Comparison of ENCODE assay signal across 8 mouse cellular contexts in genomic region chr4:136177612-136178474, GRCm38 (mm10). TPM values are rescaled to one million over a fixed set of nuclear protein-coding genes. Genes with fewer than 3 reads are reported as not detected.
DNase-seq lines count a peak whose midpoint lies in the region; ATAC-seq and TF ChIP-seq lines count a peak whose summit lies in the region.

No protein-coding gene starts in this region.

- H3K4me3 ChIP-seq in MEL (ENCODE audit: control insufficient read depth in 1 of 2, insufficient read depth in 1 of 2, low read depth in 2 of 2, low read length in 2 of 2) = peak overlapping the region in 1 of 2 experiments; percentile 11; a peak in 1 of 4 replicates
- H3K4me3 ChIP-seq in forebrain, embryonic 10.5 days = peak overlapping the region; percentile 18
- no peak overlapping the region for H3K4me3 ChIP-seq in hindbrain, embryonic 12.5 days
- peak overlapping the region; percentile 49 to 68 for H3K4me3 ChIP-seq in liver, embryonic 14.5 days (ENCODE audit: insufficient read depth in 1 of 2, low read depth in 2 of 2, low read length in 2 of 2)

- no peaks in the 10 kb centered on the region for H3K9me3 ChIP-seq in MEL (replicated peaks; ENCODE audit: insufficient read depth, low read length)
- H3K9me3 ChIP-seq in forebrain, embryonic 10.5 days = no peaks in the 10 kb centered on the region
- H3K9me3 ChIP-seq in hindbrain, embryonic 12.5 days (replicated peaks) = no peaks in the 10 kb centered on the region
- no peaks in the 10 kb centered on the region for H3K9me3 ChIP-seq in liver, embryonic 14.5 days (ENCODE audit: control insufficient read depth, low read length)

- TF ChIP-seq EP300 in MEL (IDR thresholded peaks at IDR 0.05; ENCODE audit: low read depth in 1 of 2, low read length in 2 of 2) = peak; percentile 84 to 93
- TF ChIP-seq EP300 in liver, embryonic 14.5 days (IDR thresholded peaks at IDR 0.05; ENCODE audit: low read depth) = peak; percentile 93

- TF ChIP-seq RAD21 in MEL (IDR thresholded peaks at IDR 0.05; ENCODE audit: low read depth, low read length) = no peak

- TF ChIP-seq CTCF in MEL (IDR thresholded peaks at IDR 0.05 in 2 of 3, conservative IDR thresholded peaks at IDR 0.05 in 1 of 3; ENCODE audit: control insufficient read depth in 1 of 3, insufficient read depth in 1 of 3, low read depth in 2 of 3, low read length in 3 of 3, poor library complexity in 1 of 3, severe bottlenecking in 1 of 3) = no peak
- no peak for TF ChIP-seq CTCF in liver, embryonic 14.5 days (IDR thresholded peaks at IDR 0.05; ENCODE audit: low read depth)

- WGBS in forebrain, embryonic 10.5 days = 77% methylated on average over 11 of the region's 11 CpGs
- WGBS in hindbrain, embryonic 12.5 days = 50% methylated on average over 11 of the region's 11 CpGs
- WGBS in liver, embryonic 14.5 days (ENCODE audit: insufficient replicate concordance) = 10% methylated on average over 11 of the region's 11 CpGs

- H3K79me2 ChIP-seq in MEL (ENCODE audit: control insufficient read depth, insufficient read depth, low read length, poor library complexity) = peaks cover 35% of the 10 kb centered on the region

- peaks cover 18 to 63% of the 10 kb centered on the region in 2 experiments for H3K4me1 ChIP-seq in MEL (ENCODE audit: control insufficient read depth in 1 of 2, insufficient read depth in 2 of 2, low read length in 2 of 2)
- H3K4me1 ChIP-seq in forebrain, embryonic 10.5 days = peaks cover 81% of the 10 kb centered on the region
- peaks cover 61% of the 10 kb centered on the region for H3K4me1 ChIP-seq in hindbrain, embryonic 12.5 days
- H3K4me1 ChIP-seq in liver, embryonic 14.5 days (replicated peaks; ENCODE audit: control insufficient read depth in 2 of 2, insufficient read depth in 2 of 2, low read length in 1 of 2) = peaks cover 62 to 68% of the 10 kb centered on the region in 2 experiments

- TF ChIP-seq POLR2A in MEL (IDR thresholded peaks at IDR 0.05; ENCODE audit: control insufficient read depth in 1 of 2, insufficient read depth in 1 of 2, low read depth in 1 of 2, low read length in 2 of 2, poor library complexity in 1 of 2) = peak in 1 of 2 experiments; percentile 28; a peak in 1 of 4 replicates

- peaks cover 0 to 54% of the 10 kb centered on the region in 2 experiments; a peak in 2 of 4 replicates for H3K36me3 ChIP-seq in MEL (ENCODE audit: control insufficient read depth in 1 of 2, insufficient read depth in 2 of 2, low read length in 2 of 2)
- H3K36me3 ChIP-seq in forebrain, embryonic 10.5 days (replicated peaks) = peaks cover 58% of the 10 kb centered on the region
- H3K36me3 ChIP-seq in hindbrain, embryonic 12.5 days = no peaks in the 10 kb centered on the region
- peaks cover 74% of the 10 kb centered on the region for H3K36me3 ChIP-seq in liver, embryonic 14.5 days (replicated peaks; ENCODE audit: control insufficient read depth, insufficient read depth, low read depth)

- ATAC-seq in hindbrain, embryonic 12.5 days (ENCODE audit: low FRiP score) = peak; percentile 46
- ATAC-seq in liver, embryonic 14.5 days (ENCODE audit: insufficient read depth) = peak; percentile 83

- peak; percentile 81 for DNase-seq in 3134 (ENCODE audit: extremely low read depth, insufficient read length, low spot score)
- DNase-seq in MEL (ENCODE audit: low read depth, low spot score) = peak; percentile 90
- DNase-seq in forebrain, embryonic 10.5 days (ENCODE audit: extremely low spot score, low spot score) = no peak
- DNase-seq in liver, embryonic 14.5 days (ENCODE audit: low read depth in 3 of 3, low spot score in 3 of 3) = peak; percentile 88 to 96 (median 91)
- DNase-seq in skeletal muscle tissue, adult 2 months (ENCODE audit: low read depth, low spot score) = peak; percentile 60
- DNase-seq in cerebellum, adult 9-10 months = no peak
- DNase-seq in frontal cortex, adult 2 months (ENCODE audit: extremely low spot score in 1 of 2, low spot score in 1 of 2) = no peak

- H3K9ac ChIP-seq in MEL (ENCODE audit: control insufficient read depth, low read depth, low read length, poor library complexity, severe bottlenecking) = peak overlapping the region; percentile 71
- no peak overlapping the region for H3K9ac ChIP-seq in hindbrain, embryonic 12.5 days
- peak overlapping the region; percentile 99 for H3K9ac ChIP-seq in liver, embryonic 14.5 days (replicated peaks)

- peak overlapping the region; percentile 94 for H3K27ac ChIP-seq in MEL (ENCODE audit: control insufficient read depth, low read depth, low read length)
- peak overlapping the region; percentile 78 for H3K27ac ChIP-seq in forebrain, embryonic 10.5 days
- H3K27ac ChIP-seq in hindbrain, embryonic 12.5 days = peak overlapping the region; percentile 77
- H3K27ac ChIP-seq in liver, embryonic 14.5 days = peak overlapping the region; percentile 96

- 0 out of 2 replicates have a peak overlapping the region, but pooled peaks have one; percentile 17 for H3K4me2 ChIP-seq in hindbrain, embryonic 12.5 days (replicated peaks)
- peak overlapping the region; percentile 97 for H3K4me2 ChIP-seq in liver, embryonic 14.5 days (ENCODE audit: low read depth)

- no peaks in the 10 kb centered on the region for H3K27me3 ChIP-seq in MEL (ENCODE audit: control insufficient read depth in 1 of 2, insufficient read depth in 2 of 2, low read length in 2 of 2)
- H3K27me3 ChIP-seq in forebrain, embryonic 10.5 days (ENCODE audit: poor library complexity, severe bottlenecking) = peaks cover 11% of the 10 kb centered on the region
- H3K27me3 ChIP-seq in hindbrain, embryonic 12.5 days = no peaks in the 10 kb centered on the region; the same call in 1 of the 2 replicates
- no peaks in the 10 kb centered on the region for H3K27me3 ChIP-seq in liver, embryonic 14.5 days (ENCODE audit: control insufficient read depth, insufficient read depth, low read length)

TF ChIP-seq in MEL, 35 proteins besides CTCF, POLR2A, EP300 and RAD21 (continues in another document):
- TF ChIP-seq GATA1 (IDR thresholded peaks at IDR 0.05; ENCODE audit: low read depth, low read length) = peak; percentile 88
- 0 out of 2 replicates have a peak, but pooled peaks have one; percentile 32 for TF ChIP-seq ZKSCAN1 (IDR thresholded peaks at IDR 0.05; ENCODE audit: low read depth, low read length)
- TF ChIP-seq ZNF384 (IDR thresholded peaks at IDR 0.05; ENCODE audit: low read depth, low read length) = peak; percentile 53; the same call in 1 of the 2 replicates
- TF ChIP-seq POLR2AphosphoS2 (IDR thresholded peaks at IDR 0.05; ENCODE audit: low read length) = no peak
- 0 out of 2 replicates have a peak, but pooled peaks have one; percentile 41 for TF ChIP-seq E2F4 (IDR thresholded peaks at IDR 0.05; ENCODE audit: borderline replicate concordance, low read depth, low read length)
- TF ChIP-seq MXI1 (IDR thresholded peaks at IDR 0.05; ENCODE audit: low read depth, low read length) = no peak
- peak; percentile 23; the same call in 1 of the 2 replicates for TF ChIP-seq HCFC1 (IDR thresholded peaks at IDR 0.05; ENCODE audit: low read depth, low read length)
- TF ChIP-seq TCF12 (IDR thresholded peaks at IDR 0.05; ENCODE audit: low read depth, low read length) = peak; percentile 93
- peak; percentile 41 for TF ChIP-seq NELFE (IDR thresholded peaks at IDR 0.05; ENCODE audit: low read depth, low read length)
- TF ChIP-seq ZMIZ1 (IDR thresholded peaks at IDR 0.05; ENCODE audit: low read depth, low read length) = peak; percentile 51; the same call in 1 of the 2 replicates
- TF ChIP-seq RCOR1 (IDR thresholded peaks at IDR 0.05; ENCODE audit: low read depth, low read length) = peak; percentile 73
- 0 out of 2 replicates have a peak, but pooled peaks have one; percentile 11 for TF ChIP-seq BHLHE40 (IDR thresholded peaks at IDR 0.05; ENCODE audit: borderline replicate concordance, low read depth, low read length)
- peak; percentile 61; the same call in 1 of the 2 replicates for TF ChIP-seq MAZ (IDR thresholded peaks at IDR 0.05; ENCODE audit: low read depth, low read length)
- TF ChIP-seq NRF1 (IDR thresholded peaks at IDR 0.05; ENCODE audit: insufficient read depth, low read depth, low read length, poor library complexity, severe bottlenecking) = no peak
- TF ChIP-seq TAL1 (IDR thresholded peaks at IDR 0.05; ENCODE audit: low read length) = peak; percentile 95
- 0 out of 2 replicates have a peak, but pooled peaks have one; percentile 16 for TF ChIP-seq ELF1 (IDR thresholded peaks at IDR 0.05; ENCODE audit: low read depth, low read length)

RNA-seq across cellular contexts. Expression of gene E2f2, which starts 5.6 kb away (rescaled TPM):
- 11.2 and 12.3 TPM in 2 replicates for total RNA-seq in MEL (2012; rRNA removed)
- polyA plus RNA-seq in MEL (2012; ENCODE audit: insufficient read depth in 1 of 2, insufficient read length in 2 of 2, low read depth in 1 of 2, low replicate concordance in 2 of 2, missing spikeins in 1 of 2) = 10 to 100 TPM in 1 of 2 experiments, not detected in 1; 25.4 TPM
- 10.3 and 11.4 TPM in 2 replicates for polyA plus RNA-seq in forebrain, embryonic 10.5 days (2016; fragmentation: Nextera tagmentation; extraction: Ambion mirVana)
- polyA plus RNA-seq in hindbrain, embryonic 12.5 days (2016; fragmentation: Nextera tagmentation; extraction: Ambion mirVana) = 7.0 and 7.9 TPM in 2 replicates
- polyA plus RNA-seq in liver, embryonic 14.5 days (2012; rRNA removed) = 38.4 and 40.5 TPM in 2 replicates
- 50.3 and 53.4 TPM in 2 replicates for polyA plus RNA-seq in liver, embryonic 14.5 days (2014; fragmentation: Nextera tagmentation; extraction: Ambion mirVana)
- 0.25 and 0.34 TPM in 2 replicates for polyA plus RNA-seq in frontal cortex, adult 2 months (2012; rRNA removed)

RNA-seq across cellular contexts. Expression of gene Asap3, which starts 28.3 kb away (rescaled TPM):
- total RNA-seq in MEL (2012; rRNA removed) = 0.03 and 0.04 TPM in 2 replicates
- under 1 TPM in 1 of 2 experiments, not detected in 1; 0.33 TPM for polyA plus RNA-seq in MEL (2012; ENCODE audit: insufficient read depth in 1 of 2, insufficient read length in 2 of 2, low read depth in 1 of 2, low replicate concordance in 2 of 2, missing spikeins in 1 of 2)
- polyA plus RNA-seq in forebrain, embryonic 10.5 days (2016; fragmentation: Nextera tagmentation; extraction: Ambion mirVana) = 4.7 and 5.2 TPM in 2 replicates
- 11.6 and 11.8 TPM in 2 replicates for polyA plus RNA-seq in hindbrain, embryonic 12.5 days (2016; fragmentation: Nextera tagmentation; extraction: Ambion mirVana)
- polyA plus RNA-seq in liver, embryonic 14.5 days (2012; rRNA removed) = 1.1 and 1.2 TPM in 2 replicates
- polyA plus RNA-seq in liver, embryonic 14.5 days (2014; fragmentation: Nextera tagmentation; extraction: Ambion mirVana) = 0.66 and 0.85 TPM in 2 replicates
- 4.3 and 4.6 TPM in 2 replicates for polyA plus RNA-seq in frontal cortex, adult 2 months (2012; rRNA removed)

RNA-seq across cellular contexts. Expression of gene Id3, which starts 34.5 kb away (rescaled TPM):
- total RNA-seq in MEL (2012; rRNA removed) = 0.16 and 0.27 TPM in 2 replicates
- under 1 TPM in 1 of 2 experiments, not detected in 1; 0.17 TPM for polyA plus RNA-seq in MEL (2012; ENCODE audit: insufficient read depth in 1 of 2, insufficient read length in 2 of 2, low read depth in 1 of 2, low replicate concordance in 2 of 2, missing spikeins in 1 of 2)
- polyA plus RNA-seq in forebrain, embryonic 10.5 days (2016; fragmentation: Nextera tagmentation; extraction: Ambion mirVana) = 488 and 529 TPM in 2 replicates
- 372 and 426 TPM in 2 replicates for polyA plus RNA-seq in hindbrain, embryonic 12.5 days (2016; fragmentation: Nextera tagmentation; extraction: Ambion mirVana)
- 23.0 and 29.8 TPM in 2 replicates for polyA plus RNA-seq in liver, embryonic 14.5 days (2012; rRNA removed)
- 33.2 and 33.8 TPM in 2 replicates for polyA plus RNA-seq in liver, embryonic 14.5 days (2014; fragmentation: Nextera tagmentation; extraction: Ambion mirVana)
- polyA plus RNA-seq in frontal cortex, adult 2 months (2012; rRNA removed) = 90.0 and 90.1 TPM in 2 replicates

Comparison
In these comparisons a context has a peak if more than half of its experiments do, and no peak if none do; other contexts are left out.
1. DNase-seq: peak in 3134 (single experiment), MEL (single experiment), liver, embryonic 14.5 days (3 of 3) and skeletal muscle tissue, adult 2 months (single experiment); none in forebrain, embryonic 10.5 days (single experiment), cerebellum, adult 9-10 months (single experiment) and frontal cortex, adult 2 months (0 of 2).
2. RNA of gene Id3, which starts 34.5 kb away (polyA plus RNA-seq): 488 to 529 TPM in forebrain, embryonic 10.5 days, 372 to 426 TPM in hindbrain, embryonic 12.5 days, 90.0 to 90.1 TPM in frontal cortex, adult 2 months and 23.0 to 33.8 TPM in liver, embryonic 14.5 days; 0.17 TPM in MEL; every median in the first group is over 10 times any median in the second.
3. Peak in every context shown above with its lines, with median percentiles within 50 percentile points of each other: H3K27ac ChIP-seq.